Mouse (Mus musculus) frontal cortex, postnatal 14 days (tissue): ENCODE measurements around the gene Ubxn11.
A peak's percentile ranks its signal among the peaks of the same experiment; 100 is the strongest.

Experiments used
- DNase-seq, 2 experiments: peaks; one replicate each; pipeline ENCODE4 v3.0.0; 2022; ENCODE audit warnings: low spot score in 2 of 2

Gene Ubxn11

GRCm38 (mm10) chr4:134090521-134091224, 11.7 kb upstream of the Ubxn11 start:
- DNase-seq, result no peak

DNA sequence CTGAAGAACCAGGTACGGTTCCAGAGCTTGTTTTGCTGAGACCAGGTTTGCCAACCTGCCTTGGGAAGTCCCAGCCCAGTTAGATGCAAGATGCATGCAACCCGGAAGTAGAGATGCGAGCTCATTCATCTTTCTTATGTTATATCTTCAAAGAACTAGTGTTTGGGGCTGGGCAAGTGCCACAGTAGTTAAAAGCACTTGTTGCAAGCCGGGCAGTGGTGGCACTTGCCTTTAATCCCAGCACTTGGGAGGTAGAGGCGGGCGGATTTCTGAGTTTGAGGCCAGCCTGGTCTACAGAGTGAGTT, 11.2 kb upstream of the Ubxn11 start:
- DNase-seq, result no peak

GRCm38 (mm10) chr4:134092382-134093288, 9.7 kb upstream of the Ubxn11 start:
- DNase-seq, result no peak

GRCm38 (mm10) chr4:134094004-134094564, 8.3 kb upstream of the Ubxn11 start:
- DNase-seq, result no peak

- DNase-seq, result no peak
Observed at GRCm38 (mm10) chr4:134094923-134095547, 7.3 kb upstream of the Ubxn11 start, which contains the start of gene Cd52. Gene Cd52, minus strand, starts transcription at chr4:134095082.

DNA sequence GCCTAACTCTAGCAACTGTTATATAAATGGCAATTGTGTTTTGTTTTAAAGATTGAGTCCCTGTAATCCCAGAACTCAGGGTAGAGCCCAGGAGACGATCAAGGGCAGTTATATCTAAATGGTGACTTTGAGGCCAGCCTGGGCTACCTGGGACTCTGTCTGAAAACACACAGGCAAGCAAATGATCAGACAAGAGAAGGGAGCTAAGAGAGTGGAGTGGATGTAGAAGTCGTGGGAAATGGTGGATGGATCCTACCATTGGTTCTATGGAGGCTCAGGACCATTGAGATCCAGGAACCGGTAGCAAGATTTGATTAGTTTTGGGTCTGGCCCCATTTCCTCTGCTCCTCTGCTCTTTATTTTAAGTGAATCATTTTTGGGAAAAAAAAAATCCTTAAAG, 6.2 kb upstream of the Ubxn11 start:
- DNase-seq, result no peak

DNA sequence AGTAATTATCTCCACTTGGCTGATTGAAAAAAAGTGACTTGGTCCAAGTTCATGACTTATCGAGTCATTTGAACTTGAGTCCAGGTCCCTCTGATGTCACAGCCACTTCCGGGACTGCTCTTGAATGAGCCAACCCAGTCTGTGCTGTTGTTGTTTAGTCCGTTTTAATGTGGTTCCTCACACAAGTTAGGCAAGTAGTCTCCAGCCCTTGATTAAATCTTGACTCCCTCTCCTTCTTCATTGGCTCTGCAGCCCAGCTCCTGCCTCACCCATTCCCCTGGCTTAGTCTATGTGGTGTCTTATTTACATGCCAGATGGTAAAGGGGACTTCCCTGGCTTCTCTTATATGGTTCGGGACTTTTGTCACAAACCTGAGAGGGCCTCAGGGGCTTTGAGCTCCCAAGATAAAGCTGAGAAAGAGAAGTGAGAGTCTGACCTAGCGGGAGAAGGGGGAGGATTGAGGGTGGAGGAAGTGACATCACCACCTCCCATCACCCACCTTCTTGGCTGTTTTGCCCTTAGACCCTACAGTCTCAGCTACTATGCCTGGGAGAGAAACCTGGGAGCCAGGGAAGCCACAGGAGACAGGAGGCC, 5.3 kb upstream of the Ubxn11 start:
- DNase-seq, result no peak

DNA sequence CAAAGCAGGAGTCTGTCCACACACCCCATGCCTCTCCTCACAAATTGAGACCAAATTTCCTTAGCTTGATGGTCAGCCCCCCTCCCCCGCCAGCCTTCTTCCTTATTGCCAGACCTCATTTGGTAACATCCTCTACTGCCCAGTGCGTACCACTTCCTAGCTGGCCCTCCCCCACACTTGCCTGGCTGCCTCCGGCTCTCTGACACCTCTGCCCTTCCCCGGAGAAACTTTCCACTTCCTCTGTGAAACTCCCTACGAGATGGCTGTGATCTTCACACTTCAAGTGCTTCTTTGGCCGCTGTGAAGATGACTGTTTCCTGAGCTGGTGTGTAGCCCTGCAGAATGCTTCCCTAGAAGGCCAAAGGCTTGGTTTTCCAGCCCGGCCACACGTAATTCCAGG, 3.7 kb upstream of the Ubxn11 start:
- peak in 1 of 2 experiments; percentile 42 for DNase-seq

DNA sequence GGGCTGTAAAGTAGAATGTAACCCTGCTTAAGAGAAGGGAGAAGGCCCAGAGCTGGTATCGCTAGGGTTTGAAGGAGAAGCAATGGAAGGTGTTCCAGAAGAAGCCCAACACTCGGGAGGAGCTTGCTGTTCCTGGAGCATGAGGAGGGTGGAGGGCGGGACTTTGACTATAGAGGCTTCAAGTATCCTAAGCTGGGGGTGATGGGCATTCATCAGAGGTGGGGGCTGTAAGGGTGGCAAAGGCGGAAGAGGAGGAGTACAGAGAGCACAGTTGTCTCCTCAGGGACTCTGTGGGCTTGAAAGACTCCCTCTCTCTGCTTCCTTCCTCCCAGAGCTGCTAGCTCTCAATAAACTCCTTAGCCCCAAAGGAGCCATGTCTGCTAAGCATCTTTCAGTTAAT, 2.1 kb upstream of the Ubxn11 start:
- no peak for DNase-seq

GRCm38 (mm10) chr4:134102742-134103119, 361 bp downstream of the Ubxn11 start:
- DNase-seq, result no peak

DNA sequence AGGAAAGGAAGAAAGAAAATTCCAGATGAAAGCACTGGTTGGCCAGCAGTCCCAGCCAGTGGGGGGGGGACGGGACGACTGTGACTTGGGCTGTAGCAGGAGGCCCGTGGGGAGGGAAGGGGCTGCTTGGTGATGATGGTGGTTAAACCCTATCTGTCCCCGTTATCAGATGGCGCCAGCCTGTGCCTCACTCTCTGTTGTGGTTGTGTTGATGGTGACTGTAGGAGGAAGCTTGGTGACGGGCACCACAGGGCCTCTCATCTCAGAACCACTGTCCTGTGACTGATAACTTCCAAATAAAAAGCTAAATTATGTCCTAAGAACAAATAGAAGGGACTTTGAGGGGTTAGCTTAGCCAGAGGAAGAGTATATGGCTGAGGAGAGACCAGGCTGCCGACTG, 3.7 kb downstream of the Ubxn11 start:
- no peak for DNase-seq

- DNase-seq, result no peak
Observed at GRCm38 (mm10) chr4:134107730-134108129, 5.4 kb downstream of the Ubxn11 start.

- no peak for DNase-seq
Observed at GRCm38 (mm10) chr4:134108196-134108595, 5.8 kb downstream of the Ubxn11 start.

GRCm38 (mm10) chr4:134110653-134111052, 8.3 kb downstream of the Ubxn11 start:
- DNase-seq, result no peak

GRCm38 (mm10) chr4:134112403-134112802, 10.0 kb downstream of the Ubxn11 start:
- DNase-seq, result no peak

DNA sequence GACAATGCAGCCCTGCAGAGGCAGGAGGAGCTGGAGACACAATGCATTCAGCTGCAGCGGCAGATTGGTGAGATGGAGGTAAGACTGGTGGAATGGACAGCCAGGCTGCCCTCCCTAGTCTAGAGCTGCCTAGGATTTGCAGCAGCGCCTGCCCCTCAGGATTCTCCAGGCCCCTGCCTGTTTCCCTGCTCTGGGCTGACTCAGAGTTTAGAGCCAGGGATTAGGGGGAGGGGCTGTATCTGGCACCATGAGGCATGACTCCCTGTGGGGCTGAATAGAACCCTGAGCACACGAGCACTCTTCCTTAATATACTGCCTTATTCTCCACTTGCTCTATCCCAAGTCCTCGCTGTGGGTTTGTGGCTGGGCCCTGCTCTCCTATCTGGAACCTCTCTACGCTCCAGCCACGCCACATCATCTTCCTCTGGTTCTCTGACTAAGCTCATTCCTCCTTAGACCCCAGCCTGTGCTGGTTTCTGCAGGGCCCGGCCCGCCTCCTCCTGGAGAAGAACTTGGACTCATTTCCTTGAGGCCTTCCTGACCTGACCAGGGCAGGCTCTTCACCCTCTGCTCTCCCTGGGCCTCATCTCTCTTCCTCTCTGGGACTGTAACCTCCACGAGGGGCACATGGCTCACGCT, 11.1 kb downstream of the Ubxn11 start:
- no peak for DNase-seq

DNA sequence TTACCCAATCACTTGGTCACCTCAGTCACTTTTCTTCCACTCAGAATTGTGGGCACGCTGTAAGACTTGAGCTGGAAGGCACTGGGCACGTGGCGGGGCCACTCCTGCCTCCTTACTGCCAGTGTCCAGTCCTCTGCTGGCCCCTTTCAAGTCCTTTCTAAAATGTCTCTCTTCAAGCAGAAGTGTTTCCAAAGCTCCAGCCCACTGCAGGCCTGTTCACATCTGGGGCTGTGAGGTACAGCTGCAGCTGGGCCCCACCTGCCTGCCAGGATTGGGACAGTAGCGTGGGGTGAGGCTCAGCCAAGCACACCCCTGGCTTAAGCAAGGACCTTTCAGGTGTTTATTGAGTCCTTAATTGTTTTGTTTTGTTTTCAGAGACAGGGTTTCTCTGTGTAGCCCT, 11.7 kb downstream of the Ubxn11 start:
- DNase-seq, result no peak

DNA sequence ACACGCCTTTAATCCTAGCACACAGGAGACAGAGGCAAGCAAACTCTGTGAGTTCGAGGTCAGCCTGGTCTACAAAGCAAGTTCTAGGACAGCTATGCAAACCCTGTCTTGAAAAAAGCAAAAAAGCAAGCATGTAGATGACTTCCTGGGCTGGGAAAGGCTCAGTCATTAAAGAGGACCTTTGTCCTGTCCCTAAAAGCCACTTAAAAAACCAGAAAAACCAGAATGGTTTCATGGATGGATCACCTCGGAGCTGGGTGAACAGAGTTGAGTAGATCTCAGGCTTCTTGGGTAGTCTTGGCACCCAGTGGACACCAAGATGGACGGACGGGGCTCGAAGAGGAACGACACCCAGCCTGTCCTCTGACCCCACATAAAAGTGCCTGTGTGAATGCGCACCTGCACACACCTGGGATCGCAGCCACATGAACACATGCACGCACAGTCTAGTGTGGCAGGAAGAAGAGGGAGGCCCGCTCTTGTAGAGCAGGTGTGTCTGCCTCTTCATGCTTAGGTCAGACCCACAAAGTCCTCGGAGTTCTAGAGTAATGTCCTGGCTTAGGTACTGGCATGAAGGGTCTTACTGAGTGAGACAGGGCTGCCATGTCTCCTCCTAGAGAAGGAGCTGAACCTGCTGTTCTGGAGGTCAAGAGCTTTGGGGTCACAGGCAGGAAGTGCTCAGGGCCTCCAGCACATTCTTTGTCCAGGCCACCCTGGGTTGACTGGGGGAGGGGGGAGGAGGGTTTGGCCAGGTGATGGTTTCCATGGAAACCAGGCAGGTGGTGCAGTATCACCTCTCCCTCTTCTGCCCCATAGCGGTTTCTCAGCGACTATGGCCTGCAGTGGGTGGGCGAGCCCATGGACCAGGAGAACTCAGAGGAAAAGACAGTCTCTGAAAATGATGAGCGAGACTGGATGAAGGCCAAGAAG, 13.1 kb downstream of the Ubxn11 start:
- no peak for DNase-seq

GRCm38 (mm10) chr4:134116501-134116900, 14.1 kb downstream of the Ubxn11 start:
- no peak for DNase-seq

DNA sequence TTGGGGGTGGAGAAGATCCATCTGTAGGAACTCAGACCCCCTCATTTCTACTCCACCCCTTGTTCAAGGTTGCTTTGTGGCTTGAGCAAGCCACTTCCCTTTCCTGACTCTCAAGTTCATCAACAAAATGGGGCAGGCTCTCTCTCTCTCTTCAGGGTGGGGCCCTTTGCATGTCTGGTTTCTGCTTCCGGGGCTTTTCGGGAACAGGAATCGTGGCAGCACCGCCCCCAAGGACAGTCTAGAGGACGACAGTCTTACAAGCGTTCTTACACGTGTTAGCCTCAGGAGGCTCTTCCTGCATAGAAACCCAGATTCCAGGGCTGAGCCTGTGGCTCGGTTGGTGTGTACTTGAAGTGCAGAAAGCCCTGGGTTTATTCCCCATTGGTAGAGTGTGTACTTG, 14.6 kb downstream of the Ubxn11 start:
- DNase-seq, result no peak
